Mouse (Mus musculus) heart, embryonic 16.5 days (tissue): ENCODE data around the gene Lrrc74a. TPM values are rescaled to one million over a fixed set of nuclear protein-coding genes. Genes with fewer than 3 reads are reported as not detected.
A peak's percentile ranks its signal among the peaks of the same experiment; 100 is the strongest.

Experiments used
- ATAC-seq: fragments of 200-750 bp; cut with Nextera tagmentation; replicated peaks from 2 replicates; pipeline ENCODE4 v1.8.0; 2017; ENCODE audit warnings: moderate number of reproducible peaks; ENCODE audit not compliant: insufficient read depth, low FRiP score; ENCODE audit errors: extremely low read depth
- H3K27ac ChIP-seq: fragments of 300-500 bp; sonication (generic); 2 replicates; pipeline ENCODE4 v1.5.1; 2014; ENCODE audit warnings: mild to moderate bottlenecking, low read length, control low read depth, moderate library complexity
- H3K27me3 ChIP-seq: fragments of 300-500 bp; sonication (generic); 2 replicates; pipeline ENCODE4 v1.6.1; 2014; ENCODE audit warnings: low read length, mixed read lengths; ENCODE audit not compliant: control insufficient read depth, insufficient read depth
- H3K36me3 ChIP-seq: fragments of 300-500 bp; sonication (generic); 2 replicates; pipeline ENCODE4 v1.6.1; 2014; ENCODE audit not compliant: control insufficient read depth, insufficient read depth
- H3K4me1 ChIP-seq: fragments of 300-500 bp; sonication (generic); 2 replicates; pipeline ENCODE4 v1.6.1; 2014; ENCODE audit warnings: low read length, mixed read lengths; ENCODE audit not compliant: control insufficient read depth, insufficient read depth
- H3K4me2 ChIP-seq: fragments of 300-500 bp; sonication (generic); 2 replicates; pipeline ENCODE4 v1.6.1; 2014; ENCODE audit warnings: low read depth, mild to moderate bottlenecking, control low read depth, low read length
- H3K4me3 ChIP-seq: fragments of 300-500 bp; sonication (generic); 2 replicates; pipeline ENCODE4 v1.5.1; 2014; ENCODE audit warnings: mild to moderate bottlenecking, control low read depth, low read length
- H3K9ac ChIP-seq: fragments of 300-500 bp; sonication (generic); 2 replicates; pipeline ENCODE4 v1.6.1; 2014; ENCODE audit warnings: low read length, control low read depth
- H3K9me3 ChIP-seq: fragments of 300-500 bp; sonication (generic); replicated peaks from 2 replicates; pipeline ENCODE4 v1.6.1; 2016; ENCODE audit warnings: low read length; ENCODE audit not compliant: control insufficient read depth
- WGBS: fragments of 180-500 bp; shearing (Covaris S2); extraction: QIAGEN DNeasy Blood & Tissue Kit; methylation state at CpG from one replicate; pipeline ENCODE4 v1.1.7; 2014; 5-methylcytosine and 5-hydroxymethylcytosine counted together
- polyA plus RNA-seq: library from polyadenylated mRNA; unstranded; fragments of >200 nt; fragmentation: Nextera tagmentation; extraction: Ambion mirVana; gene quantifications from 2 replicates; pipeline ENCODE4 v1.2.1, GENCODE M21; 2015

Gene Lrrc74a
- polyA plus RNA-seq, 1 experiment from 2014 or later, result not detected

GRCm38 (mm10) chr12:86692471-86693356 is 41.5 kb upstream of the Lrrc74a start:
- 42% methylated on average over 5 of the region's 5 CpGs for WGBS
- Histone ChIP-seq H3K27ac (peak overlapping the region; percentile 29; the same call in 1 of the 2 replicates), H3K4me1 (peaks cover 18% of the 10 kb centered on the region)

GRCm38 (mm10) chr12:86693389-86693788 is 40.8 kb upstream of the Lrrc74a start:
- no peak overlapping the region for H3K27ac ChIP-seq
- H3K4me1 ChIP-seq, result peaks cover 18% of the 10 kb centered on the region
- no peak for ATAC-seq
- H3K36me3 ChIP-seq, result 0 out of 2 replicates have a peak, but pooled peaks cover 4% of the 10 kb centered on the region
- H3K9ac ChIP-seq, result no peak overlapping the region
- H3K4me3 ChIP-seq, result no peak overlapping the region
- H3K27me3 ChIP-seq, result no peaks in the 10 kb centered on the region
- H3K4me2 ChIP-seq, result no peak overlapping the region
- H3K9me3 ChIP-seq, result peaks cover 6% of the 10 kb centered on the region; the same call in 1 of the 2 replicates

More at GRCm38 (mm10) chr12:86692471-86693356, 41.5 kb upstream of the Lrrc74a start:
- no peak for ATAC-seq
- Histone ChIP-seq H3K36me3 (0 out of 2 replicates have a peak, but pooled peaks cover 4% of the 10 kb centered on the region), H3K27me3 (no peaks in the 10 kb centered on the region), H3K9me3 (peaks cover 6% of the 10 kb centered on the region; the same call in 1 of the 2 replicates), H3K9ac (no peak overlapping the region), H3K4me2 (no peak overlapping the region), H3K4me3 (no peak overlapping the region)

GRCm38 (mm10) chr12:86694441-86694840 is 39.7 kb upstream of the Lrrc74a start:
- Histone ChIP-seq H3K9me3 (peaks cover 6% of the 10 kb centered on the region; the same call in 1 of the 2 replicates), H3K27me3 (no peaks in the 10 kb centered on the region), H3K4me1 (peaks cover 18% of the 10 kb centered on the region), H3K9ac (no peak overlapping the region), H3K36me3 (no peaks in the 10 kb centered on the region), H3K4me2 (no peak overlapping the region), H3K27ac (no peak overlapping the region), H3K4me3 (no peak overlapping the region)
- no peak for ATAC-seq
- 93% methylated on average over 1 of the region's 1 CpGs for WGBS

GRCm38 (mm10) chr12:86697996-86698395 is 36.2 kb upstream of the Lrrc74a start:
- 74% methylated on average over 2 of the region's 2 CpGs for WGBS
- Histone ChIP-seq H3K27me3 (no peaks in the 10 kb centered on the region), H3K9ac (no peak overlapping the region), H3K4me1 (peaks cover 4% of the 10 kb centered on the region), H3K9me3 (peaks cover 6% of the 10 kb centered on the region; the same call in 1 of the 2 replicates), H3K4me2 (no peak overlapping the region), H3K36me3 (no peaks in the 10 kb centered on the region), H3K27ac (no peak overlapping the region), H3K4me3 (no peak overlapping the region)
- no peak for ATAC-seq

- Histone ChIP-seq H3K4me2 (no peak overlapping the region), H3K4me1 (0 out of 2 replicates have a peak, but pooled peaks cover 2% of the 10 kb centered on the region), H3K27ac (no peak overlapping the region), H3K4me3 (no peak overlapping the region), H3K27me3 (no peaks in the 10 kb centered on the region), H3K36me3 (no peaks in the 10 kb centered on the region), H3K9me3 (peaks cover 6% of the 10 kb centered on the region; the same call in 1 of the 2 replicates), H3K9ac (no peak overlapping the region)
- no peak for ATAC-seq
These were observed 35.6 kb upstream of the Lrrc74a start for GRCm38 (mm10) chr12:86698537-86698936.

GRCm38 (mm10) chr12:86699965-86700926 is 33.9 kb upstream of the Lrrc74a start:
- Histone ChIP-seq H3K4me1 (no peaks in the 10 kb centered on the region), H3K36me3 (peaks cover 7% of the 10 kb centered on the region), H3K4me2 (no peak overlapping the region), H3K27ac (no peak overlapping the region), H3K9me3 (peaks cover 6% of the 10 kb centered on the region; the same call in 1 of the 2 replicates), H3K9ac (no peak overlapping the region), H3K27me3 (no peaks in the 10 kb centered on the region), H3K4me3 (no peak overlapping the region)
- 34% methylated on average over 19 of the region's 19 CpGs for WGBS
- no peak for ATAC-seq

- Histone ChIP-seq H3K4me2 (no peak overlapping the region), H3K4me1 (no peaks in the 10 kb centered on the region), H3K9ac (no peak overlapping the region), H3K9me3 (peaks cover 6% of the 10 kb centered on the region; the same call in 1 of the 2 replicates), H3K4me3 (no peak overlapping the region), H3K27me3 (no peaks in the 10 kb centered on the region), H3K36me3 (peaks cover 7% of the 10 kb centered on the region), H3K27ac (no peak overlapping the region)
- 74% methylated on average over 4 of the region's 4 CpGs for WGBS
- ATAC-seq, result no peak
These were observed 33.2 kb upstream of the Lrrc74a start for GRCm38 (mm10) chr12:86700927-86701310.

- Histone ChIP-seq H3K4me1 (no peaks in the 10 kb centered on the region), H3K4me2 (no peak overlapping the region), H3K27ac (no peak overlapping the region), H3K9me3 (peaks cover 6% of the 10 kb centered on the region; the same call in 1 of the 2 replicates), H3K27me3 (no peaks in the 10 kb centered on the region), H3K36me3 (peaks cover 7% of the 10 kb centered on the region), H3K4me3 (no peak overlapping the region), H3K9ac (no peak overlapping the region)
- 90% methylated on average over 4 of the region's 4 CpGs for WGBS
- no peak; the same call in 1 of the 2 replicates for ATAC-seq
These were observed 32.7 kb upstream of the Lrrc74a start for GRCm38 (mm10) chr12:86701491-86701890.
